9 mouse cellular contexts compared by ENCODE assay signal in genomic region chr17:78588250-78588649, GRCm38 (mm10).
A peak's percentile ranks its signal among the peaks of the same experiment; 100 is the strongest.
DNase-seq lines count a peak whose midpoint lies in the region; ATAC-seq lines count a peak whose summit lies in the region.
"Had no signal": no experiment of that assay in that cellular context is flagged by ENCODE, and none has a peak within 500 bp of the region (broad histone marks: within the 10 kb centered on the region; RNA-seq: fewer than 3 reads in every experiment).

No protein-coding gene starts in this region.

- H3K4me3 ChIP-seq in neural tube, embryonic 13.5 days: no peak overlapping the region
- H3K4me3 ChIP-seq in embryonic facial prominence, embryonic 15.5 days (replicated peaks): no peak overlapping the region

- no peak overlapping the region for H3K27ac ChIP-seq in neural tube, embryonic 13.5 days (replicated peaks)
- no peak overlapping the region for H3K27ac ChIP-seq in embryonic facial prominence, embryonic 15.5 days (replicated peaks)

- H3K27me3 ChIP-seq in neural tube, embryonic 13.5 days: no peaks in the 10 kb centered on the region
- no peaks in the 10 kb centered on the region for H3K27me3 ChIP-seq in embryonic facial prominence, embryonic 15.5 days

- no peak for DNase-seq in neural tube, embryonic 10.5 days (ENCODE audit: extremely low spot score, low spot score)
- DNase-seq in heart, postnatal 10 days: peak; percentile 43 to 46
- peak; percentile 50 to 78 for DNase-seq in left cerebral cortex, postnatal 25 days (ENCODE audit: low spot score in 2 of 2)
- no peak for DNase-seq in embryo, embryonic 10.5 days (ENCODE audit: low spot score)
- no peak for DNase-seq in embryo, embryonic 10 days (ENCODE audit: low spot score)
- no peak for DNase-seq in spleen, adult 12 weeks (ENCODE audit: low spot score)
- DNase-seq: lung, embryonic 14.5 days had no signal

- H3K4me1 ChIP-seq in neural tube, embryonic 13.5 days (replicated peaks): no peaks in the 10 kb centered on the region
- H3K4me1 ChIP-seq in embryonic facial prominence, embryonic 15.5 days: no peaks in the 10 kb centered on the region; the same call in 1 of the 2 replicates

- intact Hi-C loops in heart, postnatal 10 days (cut with DNase I): no loop called here
- intact Hi-C loops in left cerebral cortex, postnatal 25 days (cut with DNase I): no loop called here

- no peak overlapping the region for H3K4me2 ChIP-seq in neural tube, embryonic 13.5 days
- no peak overlapping the region for H3K4me2 ChIP-seq in embryonic facial prominence, embryonic 15.5 days (replicated peaks)
- H3K4me2 ChIP-seq: lung, embryonic 14.5 days had no signal

- WGBS in neural tube, embryonic 13.5 days: 86% methylated on average over 8 of the region's 8 CpGs
- WGBS in embryonic facial prominence, embryonic 15.5 days: 65% methylated on average over 8 of the region's 8 CpGs

- H3K36me3 ChIP-seq in neural tube, embryonic 13.5 days: no peaks in the 10 kb centered on the region
- H3K36me3 ChIP-seq in embryonic facial prominence, embryonic 15.5 days: no peaks in the 10 kb centered on the region

- 0 out of 2 replicates have a peak, but pooled peaks have one; percentile 36 for ATAC-seq in neural tube, embryonic 13.5 days (ENCODE audit: low read depth)
- ATAC-seq in embryonic facial prominence, embryonic 15.5 days (ENCODE audit: insufficient number of reproducible peaks, low FRiP score, low TSS enrichment, low read depth): 0 out of 2 replicates have a peak, but pooled peaks have one; percentile 41

- no peaks in the 10 kb centered on the region for H3K9me3 ChIP-seq in neural tube, embryonic 13.5 days
- H3K9me3 ChIP-seq in embryonic facial prominence, embryonic 15.5 days (replicated peaks): no peaks in the 10 kb centered on the region

- H3K9ac ChIP-seq in neural tube, embryonic 13.5 days: no peak overlapping the region
- H3K9ac ChIP-seq in embryonic facial prominence, embryonic 15.5 days: no peak overlapping the region
- H3K9ac ChIP-seq: lung, embryonic 14.5 days had no signal

Comparison
In these comparisons a context has a peak if more than half of its experiments do, and no peak if none do; other contexts are left out.
1. DNase-seq: peak in heart, postnatal 10 days (2 of 2) and left cerebral cortex, postnatal 25 days (2 of 2); none in neural tube, embryonic 10.5 days (single experiment), embryo, embryonic 10.5 days (single experiment), embryo, embryonic 10 days (single experiment) and spleen, adult 12 weeks (single experiment).